Mouse (Mus musculus) ES-Bruce4 (cell line): Measurements from ENCODE around the gene Akr1b3. TPM values are rescaled to one million over a fixed set of nuclear protein-coding genes. Genes with fewer than 3 reads are reported as not detected.

Source experiments
- H3K27ac ChIP-seq: 2 replicates; pipeline ENCODE4 v1.5.1; 2012; ENCODE audit warnings: low read length, inconsistent platforms; ENCODE audit not compliant: insufficient read depth
- H3K27me3 ChIP-seq: 2 replicates; pipeline ENCODE4 v1.6.1; 2012; ENCODE audit warnings: mild to moderate bottlenecking, low read length, inconsistent platforms; ENCODE audit not compliant: control insufficient read depth, poor library complexity, insufficient read depth, severe bottlenecking
- H3K36me3 ChIP-seq: 2 replicates; pipeline ENCODE4 v1.6.1; 2012; ENCODE audit warnings: inconsistent platforms, mild to moderate bottlenecking, low read length, moderate library complexity; ENCODE audit not compliant: control insufficient read depth, poor library complexity, insufficient read depth, severe bottlenecking
- H3K4me1 ChIP-seq: one replicate; pipeline ENCODE4 v1.8.1; 2011; ENCODE audit warnings: low read length; ENCODE audit not compliant: control insufficient read depth, insufficient read depth
- H3K4me3 ChIP-seq: 2 replicates; pipeline ENCODE4 v1.5.1; 2011; ENCODE audit warnings: low read depth, mild to moderate bottlenecking, low read length
- H3K9ac ChIP-seq: 2 replicates; pipeline ENCODE4 v1.6.1; 2012; ENCODE audit warnings: low read depth, mild to moderate bottlenecking, inconsistent platforms; ENCODE audit not compliant: poor library complexity, severe bottlenecking
- H3K9me3 ChIP-seq: replicated peaks from 2 replicates; pipeline ENCODE4 v1.6.1; 2012; ENCODE audit warnings: mild to moderate bottlenecking, low read length, inconsistent platforms; ENCODE audit not compliant: control insufficient read depth, poor library complexity, insufficient read depth, severe bottlenecking
- CTCF ChIP-seq: IDR thresholded peaks from one replicate; pipeline ENCODE4 v1.8.1; 2011; ENCODE audit warnings: low read depth, low read length
- EP300 ChIP-seq: IDR thresholded peaks from 2 replicates; pipeline ENCODE4 v1.6.1; 2011; ENCODE audit warnings: low read depth, low read length; ENCODE audit not compliant: insufficient read depth
- POLR2A ChIP-seq: IDR thresholded peaks from one replicate; pipeline ENCODE4 v1.8.1; 2011; ENCODE audit warnings: low read length; ENCODE audit not compliant: insufficient read depth
- polyA plus RNA-seq: library from polyadenylated mRNA; stranded (reverse); fragments of >200 nt; gene quantifications from 2 replicates; pipeline ENCODE4 v1.2.4, GENCODE M21; 2011; ENCODE audit warnings: low read depth; ENCODE audit not compliant: missing spikeins, insufficient read depth, insufficient read length

Akr1b3 gene
- polyA plus RNA-seq, 1 experiment, result 143 TPM

DNA sequence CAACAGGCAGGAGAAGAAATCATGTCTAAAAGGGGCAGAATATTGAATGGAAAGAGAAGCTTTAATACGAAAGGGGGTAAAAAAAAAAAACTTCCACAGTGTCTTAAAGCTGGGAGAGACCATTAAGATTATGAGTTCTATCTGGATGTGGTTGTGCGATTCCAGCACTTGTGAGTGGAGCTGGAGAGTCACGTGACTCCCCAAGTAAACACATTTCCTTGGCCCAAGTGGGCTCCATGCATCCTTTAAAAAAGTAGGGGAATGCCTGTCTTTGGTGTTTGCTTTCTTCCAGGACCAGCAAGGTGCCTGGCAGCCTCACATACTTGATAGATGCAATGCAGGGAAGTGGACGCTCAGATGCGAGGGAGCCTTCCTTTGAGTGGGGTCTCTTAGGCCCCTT lies 38.9 kb downstream of the Akr1b3 start:
- no peaks in the 10 kb centered on the region for H3K36me3 ChIP-seq
- H3K27me3 ChIP-seq, result no peaks in the 10 kb centered on the region
- no peak overlapping the region for H3K9ac ChIP-seq
- no peaks in the 10 kb centered on the region for H3K9me3 ChIP-seq
- H3K4me3 ChIP-seq, result no peak overlapping the region
- TF ChIP-seq POLR2A, result no peak
- no peak for TF ChIP-seq CTCF
- TF ChIP-seq EP300, result no peak
- no peaks in the 10 kb centered on the region for H3K4me1 ChIP-seq
- no peak overlapping the region for H3K27ac ChIP-seq

DNA sequence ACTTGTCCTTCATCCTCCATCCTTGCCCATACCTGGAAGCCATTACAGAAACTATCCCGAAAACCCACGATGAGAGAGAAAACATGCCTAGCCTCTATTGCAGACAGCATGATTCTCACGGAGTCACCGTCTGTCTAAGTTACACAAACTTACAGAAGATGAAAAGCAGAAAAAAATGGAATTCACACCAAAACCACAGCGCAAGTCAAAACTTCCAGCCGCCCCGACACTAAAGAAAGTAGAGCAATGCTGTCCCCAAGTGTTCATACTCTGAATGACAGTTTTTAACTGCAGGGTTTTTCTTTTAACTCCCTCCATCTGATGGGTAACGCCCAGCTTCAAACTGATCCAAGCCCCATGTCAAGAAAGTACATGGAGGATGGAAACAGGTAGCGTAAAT lies 39.6 kb downstream of the Akr1b3 start:
- H3K27me3 ChIP-seq, result no peaks in the 10 kb centered on the region
- H3K9me3 ChIP-seq, result no peaks in the 10 kb centered on the region
- no peaks in the 10 kb centered on the region for H3K4me1 ChIP-seq
- H3K27ac ChIP-seq, result no peak overlapping the region
- H3K9ac ChIP-seq, result no peak overlapping the region
- H3K4me3 ChIP-seq, result no peak overlapping the region
- no peaks in the 10 kb centered on the region for H3K36me3 ChIP-seq
- TF ChIP-seq CTCF, result peak; percentile 10
- TF ChIP-seq POLR2A, result no peak
- no peak for TF ChIP-seq EP300

DNA sequence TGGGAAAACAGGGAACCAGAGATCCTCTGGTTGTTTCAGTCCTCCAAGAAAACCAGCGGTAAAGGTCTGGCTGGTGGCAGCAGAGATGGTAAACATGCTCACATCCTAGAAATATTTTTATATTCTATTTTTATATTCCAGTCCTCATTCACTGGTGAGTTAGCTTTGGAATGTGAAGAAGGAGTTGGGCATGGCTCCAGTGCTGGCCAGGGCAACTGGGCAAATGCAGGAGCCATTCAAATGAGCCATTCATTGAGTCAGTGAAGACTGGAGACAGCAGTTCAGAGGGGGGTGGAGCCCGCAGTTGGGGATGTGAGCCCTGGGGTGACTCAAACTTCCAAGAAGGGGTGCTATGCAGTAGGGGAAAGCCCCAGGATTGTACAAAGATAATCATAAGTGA lies 42.9 kb downstream of the Akr1b3 start:
- H3K9me3 ChIP-seq, result no peaks in the 10 kb centered on the region
- H3K9ac ChIP-seq, result no peak overlapping the region
- TF ChIP-seq POLR2A (no peak), CTCF (no peak), EP300 (no peak)
- no peaks in the 10 kb centered on the region for H3K36me3 ChIP-seq
- no peak overlapping the region for H3K27ac ChIP-seq
- H3K27me3 ChIP-seq, result no peaks in the 10 kb centered on the region
- H3K4me3 ChIP-seq, result no peak overlapping the region
- no peaks in the 10 kb centered on the region for H3K4me1 ChIP-seq

DNA sequence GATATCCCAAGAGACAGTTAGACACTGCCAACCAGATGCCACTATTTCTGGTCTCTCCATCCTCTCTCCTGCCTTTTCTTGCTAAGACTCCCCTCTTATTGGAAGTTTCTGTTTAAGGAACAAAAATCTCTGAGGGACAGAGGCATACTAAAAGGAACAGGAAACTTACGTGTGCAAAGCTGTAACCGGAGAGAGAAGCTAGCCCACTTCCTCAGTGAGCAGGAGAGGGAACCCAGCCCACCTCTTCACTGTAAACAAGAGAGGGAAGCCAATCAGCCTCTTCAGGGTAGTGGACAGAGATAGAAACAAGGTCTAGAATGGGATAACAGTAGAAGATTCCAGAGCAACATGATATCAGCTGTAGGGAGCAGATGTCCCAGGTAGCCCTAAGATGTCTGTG lies 44.2 kb downstream of the Akr1b3 start:
- Histone ChIP-seq H3K9me3 (no peaks in the 10 kb centered on the region), H3K36me3 (no peaks in the 10 kb centered on the region), H3K27me3 (no peaks in the 10 kb centered on the region), H3K4me1 (no peaks in the 10 kb centered on the region), H3K9ac (no peak overlapping the region), H3K27ac (no peak overlapping the region), H3K4me3 (no peak overlapping the region)
- TF ChIP-seq CTCF (no peak), EP300 (no peak), POLR2A (no peak)

DNA sequence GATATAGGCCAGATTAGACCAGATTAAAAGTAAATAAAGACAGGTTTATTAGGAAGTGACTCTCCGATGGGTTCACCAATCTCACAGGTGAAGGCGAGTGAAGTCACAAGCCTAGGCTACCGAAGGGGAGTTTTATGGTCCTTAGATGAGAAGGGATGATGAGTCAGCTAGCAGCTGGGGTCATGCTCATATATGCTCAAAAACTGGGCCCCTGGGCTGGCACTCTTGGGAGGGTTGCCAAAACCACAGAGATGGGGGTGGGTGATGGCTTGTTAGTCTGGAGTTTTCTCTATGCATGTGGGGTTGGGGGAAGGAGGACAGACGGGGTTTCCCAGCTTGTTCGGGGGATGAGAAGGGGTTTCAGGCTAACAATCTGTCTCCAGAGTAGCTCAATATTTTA lies 44.8 kb downstream of the Akr1b3 start:
- no peak for TF ChIP-seq EP300
- TF ChIP-seq POLR2A, result no peak
- TF ChIP-seq CTCF, result no peak
- H3K27me3 ChIP-seq, result no peaks in the 10 kb centered on the region
- no peak overlapping the region for H3K9ac ChIP-seq
- H3K27ac ChIP-seq, result no peak overlapping the region
- no peaks in the 10 kb centered on the region for H3K9me3 ChIP-seq
- no peak overlapping the region for H3K4me3 ChIP-seq
- no peaks in the 10 kb centered on the region for H3K36me3 ChIP-seq
- no peaks in the 10 kb centered on the region for H3K4me1 ChIP-seq

DNA sequence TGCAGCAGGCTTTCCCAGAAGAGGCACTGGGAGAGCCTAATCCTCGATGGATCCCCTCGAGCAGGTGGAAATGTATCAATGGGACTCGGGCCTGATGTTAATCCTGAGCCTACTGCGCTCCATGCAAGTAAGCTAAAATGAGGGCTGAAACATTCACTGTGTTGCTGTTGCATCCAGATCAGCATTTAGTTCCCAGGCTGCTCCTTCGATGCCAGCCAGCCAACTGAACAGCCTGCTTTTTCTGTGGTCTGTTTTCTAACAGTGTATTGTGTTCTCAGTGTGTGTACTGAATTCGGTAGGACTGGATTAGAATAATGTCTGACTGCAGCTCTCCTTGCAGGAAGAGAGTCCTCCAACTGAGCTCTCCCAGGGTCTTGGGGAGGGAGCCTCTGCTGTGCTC lies 46.6 kb downstream of the Akr1b3 start:
- Histone ChIP-seq H3K4me1 (no peaks in the 10 kb centered on the region), H3K27ac (no peak overlapping the region), H3K36me3 (no peaks in the 10 kb centered on the region), H3K27me3 (no peaks in the 10 kb centered on the region), H3K4me3 (no peak overlapping the region), H3K9ac (no peak overlapping the region), H3K9me3 (no peaks in the 10 kb centered on the region)
- TF ChIP-seq POLR2A (no peak), CTCF (no peak), EP300 (no peak)
